Comparison of ENCODE assay signal across 8 mouse cellular contexts in the genomic region with DNA sequence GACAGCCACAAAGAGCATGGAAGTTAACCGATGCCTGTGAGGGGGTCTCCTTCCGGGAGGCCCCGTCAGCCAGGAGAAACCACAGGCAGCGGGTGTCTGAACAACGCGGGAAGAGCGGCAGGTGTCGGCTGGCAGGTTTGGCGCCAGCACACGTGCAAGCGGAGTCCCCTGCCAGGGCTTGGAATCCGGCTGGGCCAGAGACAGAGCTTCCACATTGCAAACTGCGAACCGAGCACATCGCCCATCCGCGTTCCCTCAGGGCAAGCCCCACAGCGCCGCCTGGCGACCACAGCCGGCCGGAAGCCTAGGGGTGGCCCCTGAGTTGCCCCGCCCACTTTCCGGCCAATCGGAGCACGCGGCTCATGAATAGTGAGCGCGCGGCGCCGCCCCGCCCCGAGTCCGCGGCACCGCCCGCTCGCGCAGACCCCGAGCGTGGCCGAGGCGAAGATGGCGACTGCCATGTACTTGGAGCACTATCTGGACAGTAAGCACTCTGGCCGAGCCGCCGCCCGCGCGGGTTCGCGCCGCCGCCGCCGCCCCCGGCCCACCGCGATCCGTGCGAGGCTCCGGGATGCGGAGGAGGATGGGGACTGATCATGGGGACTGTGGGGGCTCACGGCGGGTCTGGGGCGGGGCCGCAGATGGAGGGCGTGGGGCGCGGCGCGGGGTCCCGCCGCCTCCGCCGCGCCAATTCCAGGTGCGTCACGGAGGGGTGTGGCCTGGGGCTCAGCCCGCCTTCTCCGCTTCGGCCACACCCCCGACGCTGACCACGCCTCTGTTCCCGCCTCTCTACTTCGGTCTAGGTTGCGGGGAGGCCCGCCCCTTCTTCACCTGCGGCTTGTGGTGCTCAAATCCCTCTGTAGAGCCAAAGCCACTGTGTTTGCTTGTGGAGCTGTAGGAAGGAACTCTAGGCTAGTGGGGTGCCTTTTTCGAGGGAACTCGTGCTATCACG. TPM values are rescaled to one million over a fixed set of nuclear protein-coding genes. Genes with fewer than 3 reads are reported as not detected.
DNase-seq lines count a peak whose midpoint lies in the region; ATAC-seq and TF ChIP-seq lines count a peak whose summit lies in the region.

A gene (plus strand): TSS at position 410 of the 952 bp plus-strand sequence.

- no peaks in the 10 kb centered on the region for H3K27me3 ChIP-seq in heart, embryonic 11.5 days (ENCODE audit: control insufficient read depth, insufficient read depth, low read length)
- H3K27me3 ChIP-seq in kidney, embryonic 16.5 days (ENCODE audit: insufficient read depth, low read length) = no peaks in the 10 kb centered on the region
- H3K27me3 ChIP-seq in liver, adult 2 months (ENCODE audit: control insufficient read depth, insufficient read depth, low read length) = no peaks in the 10 kb centered on the region
- no peaks in the 10 kb centered on the region for H3K27me3 ChIP-seq in myocyte (ENCODE audit: control insufficient read depth, insufficient read depth, insufficient read length)
- no peaks in the 10 kb centered on the region for H3K27me3 ChIP-seq in splenic B cell, adult 2 months (ENCODE audit: control insufficient read depth, insufficient read depth, low read length, poor library complexity, severe bottlenecking)

- H3K27ac ChIP-seq in bone marrow macrophage, adult 2 months (ENCODE audit: insufficient read depth, low read depth, low read length) = peak within 1 kb of the TSS; percentile 91
- H3K27ac ChIP-seq in embryonic fibroblast, embryonic 13.5 days (ENCODE audit: insufficient read depth, low read length) = peak within 1 kb of the TSS; percentile 90
- H3K27ac ChIP-seq in heart, embryonic 11.5 days (ENCODE audit: low read depth, low read length) = peak within 1 kb of the TSS; percentile 97
- peak within 1 kb of the TSS; percentile 98 for H3K27ac ChIP-seq in kidney, embryonic 16.5 days (ENCODE audit: low read length)
- H3K27ac ChIP-seq in liver, adult 2 months (replicated peaks; ENCODE audit: insufficient read depth, low read depth, low read length) = peak within 1 kb of the TSS; percentile 73

- DNase-seq in A20 (ENCODE audit: low read depth, low spot score) = peak; percentile 99
- peak; percentile 83 for DNase-seq in liver, adult 2 months (ENCODE audit: extremely low read depth, low read depth, low spot score)
- peak; percentile 99 for DNase-seq in splenic B cell, adult 2 months (ENCODE audit: low read depth, low spot score)

- peak within 1 kb of the TSS; percentile 81 for H3K4me2 ChIP-seq in heart, embryonic 11.5 days
- H3K4me2 ChIP-seq in kidney, embryonic 16.5 days (replicated peaks; ENCODE audit: low read depth, low read length) = peak within 1 kb of the TSS; percentile 65
- H3K4me2 ChIP-seq in myocyte (ENCODE audit: low read depth) = peak within 1 kb of the TSS; percentile 98

- no peak for TF ChIP-seq POLR2A in bone marrow macrophage, adult 2 months (IDR thresholded peaks at IDR 0.05; ENCODE audit: borderline replicate concordance, low read depth, low read length)
- peak; percentile 68 for TF ChIP-seq POLR2A in embryonic fibroblast, embryonic 13.5 days (IDR thresholded peaks at IDR 0.05; ENCODE audit: low read depth, low read length)
- TF ChIP-seq POLR2A in liver, adult 2 months (IDR thresholded peaks at IDR 0.05; ENCODE audit: extremely low read depth, insufficient read depth, low read length) = peak; percentile 55
- TF ChIP-seq POLR2A in myocyte (IDR thresholded peaks at IDR 0.05; ENCODE audit: insufficient read length, low read depth) = peak; percentile 73

- peaks cover 14% of the 10 kb centered on the region for H3K4me1 ChIP-seq in bone marrow macrophage, adult 2 months (ENCODE audit: control insufficient read depth, insufficient read depth, low read length)
- H3K4me1 ChIP-seq in embryonic fibroblast, embryonic 13.5 days (ENCODE audit: control insufficient read depth, insufficient read depth, low read length) = 0 out of 2 replicates have a peak, but pooled peaks cover 2% of the 10 kb centered on the region
- H3K4me1 ChIP-seq in heart, embryonic 11.5 days (ENCODE audit: control insufficient read depth, insufficient read depth, low read length) = peaks cover 18% of the 10 kb centered on the region
- H3K4me1 ChIP-seq in kidney, embryonic 16.5 days (ENCODE audit: insufficient read depth, low read length) = peaks cover 30% of the 10 kb centered on the region
- peaks cover 9% of the 10 kb centered on the region; the same call in 1 of the 2 replicates for H3K4me1 ChIP-seq in liver, adult 2 months (ENCODE audit: control insufficient read depth, insufficient read depth, low read length)

- H3K79me2 ChIP-seq in liver, adult 2 months (ENCODE audit: control insufficient read depth, insufficient read depth, low read length) = peaks cover 3% of the 10 kb centered on the region; the same call in 1 of the 2 replicates
- H3K79me2 ChIP-seq in myocyte (ENCODE audit: control insufficient read depth, insufficient read depth) = peaks cover 35% of the 10 kb centered on the region

- no peaks in the 10 kb centered on the region for H3K9me3 ChIP-seq in heart, embryonic 11.5 days (replicated peaks; ENCODE audit: control insufficient read depth, low read length)
- H3K9me3 ChIP-seq in kidney, embryonic 16.5 days (ENCODE audit: low read length) = no peaks in the 10 kb centered on the region

- H3ac ChIP-seq in myocyte (ENCODE audit: control insufficient read depth, insufficient read length) = peak within 1 kb of the TSS; percentile 52

- H3K4me3 ChIP-seq in bone marrow macrophage, adult 2 months (ENCODE audit: insufficient read depth, low read length) = peak within 1 kb of the TSS; percentile 87
- peak within 1 kb of the TSS; percentile 89 for H3K4me3 ChIP-seq in embryonic fibroblast, embryonic 13.5 days (ENCODE audit: insufficient read depth, low read length)
- H3K4me3 ChIP-seq in heart, embryonic 11.5 days (ENCODE audit: low read depth, low read length) = peak within 1 kb of the TSS; percentile 75
- H3K4me3 ChIP-seq in kidney, embryonic 16.5 days (ENCODE audit: low read length) = peak within 1 kb of the TSS; percentile 81
- peak within 1 kb of the TSS; percentile 75 for H3K4me3 ChIP-seq in liver, adult 2 months (ENCODE audit: insufficient read depth, low read depth, low read length)
- H3K4me3 ChIP-seq in myocyte = peak within 1 kb of the TSS; percentile 63

- TF ChIP-seq CTCF in bone marrow macrophage, adult 2 months (IDR thresholded peaks at IDR 0.05; ENCODE audit: low read depth, low read length) = 0 out of 2 replicates have a peak, but pooled peaks have one; percentile 10
- TF ChIP-seq CTCF in embryonic fibroblast, embryonic 13.5 days (IDR thresholded peaks at IDR 0.05; ENCODE audit: borderline replicate concordance, insufficient read depth, low read length) = peak; percentile 78
- TF ChIP-seq CTCF in liver, adult 2 months (IDR thresholded peaks at IDR 0.05; ENCODE audit: low read depth, low read length) = peak; percentile 92

- WGBS in heart, embryonic 11.5 days (ENCODE audit: insufficient replicate concordance) = under 1% methylated on average over 75 of the region's 94 CpGs
- WGBS in kidney, embryonic 16.5 days = under 1% methylated on average over 79 of the region's 94 CpGs
- WGBS in liver, adult 2 months = under 1% methylated on average over 91 of the region's 94 CpGs

- H3K36me3 ChIP-seq in heart, embryonic 11.5 days (ENCODE audit: control insufficient read depth, insufficient read depth, low read length) = peaks cover 20% of the 10 kb centered on the region
- H3K36me3 ChIP-seq in kidney, embryonic 16.5 days (ENCODE audit: insufficient read depth, low read length) = peaks cover 21% of the 10 kb centered on the region
- H3K36me3 ChIP-seq in liver, adult 2 months (ENCODE audit: control insufficient read depth, insufficient read depth, low read length) = peaks cover 2% of the 10 kb centered on the region; the same call in 1 of the 2 replicates
- H3K36me3 ChIP-seq in myocyte (ENCODE audit: control insufficient read depth, insufficient read depth) = peaks cover 10% of the 10 kb centered on the region
- peaks cover 9% of the 10 kb centered on the region for H3K36me3 ChIP-seq in splenic B cell, adult 2 months (ENCODE audit: control insufficient read depth, insufficient read depth, low read length, poor library complexity, severe bottlenecking)

- ATAC-seq in heart, embryonic 11.5 days (replicated peaks; ENCODE audit: insufficient number of reproducible peaks, low FRiP score, low TSS enrichment) = peak; percentile 90
- ATAC-seq in kidney, embryonic 16.5 days (ENCODE audit: low FRiP score, low TSS enrichment) = peak; percentile 94

- H3K9ac ChIP-seq in heart, embryonic 11.5 days (ENCODE audit: low read depth, low read length) = peak within 1 kb of the TSS; percentile 91
- peak within 1 kb of the TSS; percentile 85 for H3K9ac ChIP-seq in kidney, embryonic 16.5 days (replicated peaks; ENCODE audit: low read length)
- H3K9ac ChIP-seq in liver, adult 2 months (ENCODE audit: low read depth, low read length) = peak within 1 kb of the TSS; percentile 91

TF ChIP-seq in myocyte, 11 proteins besides CTCF, POLR2A, EP300 and RAD21:
- TF ChIP-seq POLR2AphosphoS2 (IDR thresholded peaks at IDR 0.05; ENCODE audit: insufficient read length, low read depth) = peak; percentile 77
- TF ChIP-seq E2F4 (IDR thresholded peaks at IDR 0.05; ENCODE audit: insufficient read depth) = no peak
- peak in 1 of 3 experiments; percentile 29 for TF ChIP-seq MYOG (IDR thresholded peaks at IDR 0.05; ENCODE audit: control insufficient read depth in 1 of 3, insufficient read depth in 1 of 3, insufficient read length in 2 of 3, low read depth in 2 of 3)
- peak; percentile 13 for TF ChIP-seq SRF (IDR thresholded peaks at IDR 0.05; ENCODE audit: control insufficient read depth, insufficient read length, low read depth)
- TF ChIP-seq MYOD1 (IDR thresholded peaks at IDR 0.05; ENCODE audit: control insufficient read depth in 1 of 3, insufficient read length in 2 of 3, low read depth in 2 of 3) = peak in 1 of 3 experiments; percentile 49
- no peak for TF ChIP-seq REST (IDR thresholded peaks at IDR 0.05; ENCODE audit: insufficient read depth, insufficient read length)

RNA-seq across cellular contexts. Expression of the gene that starts here (rescaled TPM):
- 10.7 and 12.4 TPM in 2 replicates for polyA plus RNA-seq in bone marrow macrophage, adult 2 months (2012; ENCODE audit: insufficient read depth, insufficient read length, missing spikeins)
- 10.6 and 10.7 TPM in 2 replicates for polyA plus RNA-seq in embryonic fibroblast, embryonic 13.5 days (2011; ENCODE audit: insufficient read length, low read depth, missing spikeins)
- 14.4 and 15.5 TPM in 2 replicates for polyA plus RNA-seq in heart, embryonic 11.5 days (2014; fragmentation: Nextera tagmentation; extraction: Ambion mirVana)
- 20.6 TPM in 2 replicates for polyA plus RNA-seq in kidney, embryonic 16.5 days (2015; fragmentation: Nextera tagmentation; extraction: Ambion mirVana)
- 4.4 and 5.5 TPM in 2 replicates for total RNA-seq in liver, adult 2 months (2014; rRNA removed)
- 2.2 and 2.7 TPM in 2 replicates for polyA plus RNA-seq in liver, adult 2 months (2012; rRNA removed)
- polyA plus RNA-seq in myocyte (2012; fragmentation: generic; extraction: Trizol) = 3.3 TPM

Comparison
In these comparisons a context has a peak if more than half of its experiments do, and no peak if none do; other contexts are left out.
1. Peak in every context shown above with its lines: DNase-seq, ATAC-seq, H3K4me3 ChIP-seq and H3K27ac ChIP-seq.
2. CTCF ChIP-seq: peak in every context shown above with its lines; median percentile 92 in liver, adult 2 months; 78 in embryonic fibroblast, embryonic 13.5 days; 10 in bone marrow macrophage, adult 2 months.